Mouse (Mus musculus) left cerebral cortex, adult 11 months (tissue): ENCODE data around the gene Rgs3.
A peak's percentile ranks its signal among the peaks of the same experiment; 100 is the strongest.

Source experiments
- DNase-seq: peaks from one replicate; pipeline ENCODE4 v3.0.0; 2022; ENCODE audit warnings: low spot score

Rgs3 gene

GRCm38 (mm10) chr4:62693839-62694238 is 134.2 kb downstream of the Rgs3 start:
- no peak for DNase-seq

- no peak for DNase-seq
Observed at GRCm38 (mm10) chr4:62694703-62695439, 135.2 kb downstream of the Rgs3 start.

DNA sequence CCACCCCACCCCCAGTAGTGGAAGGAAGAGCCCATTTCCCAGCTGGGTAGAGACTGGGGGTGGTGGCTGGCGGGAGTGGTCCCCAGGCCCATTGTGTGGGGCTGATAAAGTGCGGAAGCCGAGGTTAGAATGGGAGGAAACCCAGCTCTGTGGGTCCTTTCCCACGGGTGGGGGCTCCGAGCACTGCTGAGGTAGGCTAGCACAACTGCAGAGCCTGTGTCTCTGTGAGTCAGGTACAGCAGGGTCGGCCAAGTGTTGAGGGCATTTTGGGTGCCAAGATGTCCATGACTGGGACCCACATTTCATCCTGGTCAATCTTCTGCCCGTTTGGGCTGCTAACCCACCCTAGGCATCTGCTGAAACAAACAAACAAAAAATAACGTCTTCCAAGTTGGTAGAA is 135.9 kb downstream of the Rgs3 start:
- DNase-seq: no peak

DNA sequence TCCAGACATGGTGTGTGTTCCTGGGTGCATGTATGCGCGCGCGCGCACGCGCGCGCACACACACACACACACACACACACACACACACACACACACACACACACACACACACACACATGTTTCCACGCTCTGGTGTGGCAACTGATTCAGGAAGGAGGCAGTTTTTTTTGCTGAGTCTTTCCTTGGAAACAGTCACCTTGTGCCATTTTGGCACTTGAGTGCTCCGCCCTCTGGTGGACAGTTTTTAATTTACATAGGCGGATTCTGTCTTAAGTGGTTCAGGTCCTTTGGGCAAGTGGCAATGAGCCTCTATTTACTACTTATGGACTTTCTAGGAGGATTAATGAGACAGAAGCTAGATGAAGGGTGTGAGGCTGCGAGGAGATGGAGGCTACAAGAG is 136.3 kb downstream of the Rgs3 start:
- DNase-seq: no peak

DNA sequence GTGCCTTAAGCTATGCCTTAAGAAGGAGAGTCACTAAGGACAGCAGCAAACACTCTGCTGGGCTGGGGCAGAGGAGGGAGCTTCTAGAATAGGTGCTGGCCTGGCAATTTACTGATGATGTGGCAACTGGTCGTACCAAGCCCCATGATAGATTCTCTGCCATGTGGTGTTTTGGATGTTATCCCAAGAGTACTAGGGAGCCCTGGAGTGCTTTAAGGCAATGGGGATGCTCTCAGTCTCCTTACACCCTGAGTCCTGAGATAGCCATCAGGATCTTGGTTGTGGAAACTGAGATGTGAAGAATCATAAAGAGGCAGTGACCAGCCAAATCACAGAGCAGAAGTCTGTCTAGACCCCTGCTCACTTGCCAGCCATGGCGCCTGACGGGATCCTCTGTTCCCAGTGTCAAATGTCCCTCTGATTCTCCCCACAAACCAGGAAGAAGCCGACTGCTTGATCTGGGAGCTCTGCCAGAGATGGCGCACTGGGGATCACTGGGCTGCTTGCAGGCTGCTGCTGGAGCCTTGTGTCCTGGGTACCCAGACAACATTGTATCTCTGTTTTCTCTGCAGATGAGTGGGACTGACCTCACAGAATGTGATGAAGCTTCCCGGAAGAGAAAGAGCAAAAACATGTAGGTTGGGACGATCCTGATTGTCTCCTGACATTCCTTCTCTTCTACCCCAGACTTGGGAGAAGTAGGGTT is 137.2 kb downstream of the Rgs3 start:
- DNase-seq: no peak

DNA sequence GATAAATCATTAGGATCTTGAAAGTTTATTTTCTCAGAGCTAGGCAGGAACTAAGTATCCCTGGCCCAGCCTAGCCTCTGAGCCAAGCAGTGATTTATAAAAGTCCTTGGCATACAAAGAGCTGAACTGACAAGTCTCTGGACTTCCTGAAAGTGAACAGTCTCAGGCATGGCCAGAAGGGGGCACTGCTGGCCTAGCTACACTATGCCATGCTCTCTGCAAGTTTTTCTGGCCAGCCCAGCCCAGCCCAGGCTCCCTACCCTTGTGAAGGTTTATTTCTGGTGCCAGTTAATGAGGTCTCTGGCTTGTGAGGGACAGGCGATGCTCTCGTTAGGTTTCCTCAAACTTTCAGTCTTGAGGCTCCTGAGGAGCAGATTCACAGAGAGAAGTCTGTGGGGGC is 137.8 kb downstream of the Rgs3 start:
- DNase-seq: peak; percentile 83

- no peak for DNase-seq
Observed at GRCm38 (mm10) chr4:62698521-62698920, 138.9 kb downstream of the Rgs3 start.

DNA sequence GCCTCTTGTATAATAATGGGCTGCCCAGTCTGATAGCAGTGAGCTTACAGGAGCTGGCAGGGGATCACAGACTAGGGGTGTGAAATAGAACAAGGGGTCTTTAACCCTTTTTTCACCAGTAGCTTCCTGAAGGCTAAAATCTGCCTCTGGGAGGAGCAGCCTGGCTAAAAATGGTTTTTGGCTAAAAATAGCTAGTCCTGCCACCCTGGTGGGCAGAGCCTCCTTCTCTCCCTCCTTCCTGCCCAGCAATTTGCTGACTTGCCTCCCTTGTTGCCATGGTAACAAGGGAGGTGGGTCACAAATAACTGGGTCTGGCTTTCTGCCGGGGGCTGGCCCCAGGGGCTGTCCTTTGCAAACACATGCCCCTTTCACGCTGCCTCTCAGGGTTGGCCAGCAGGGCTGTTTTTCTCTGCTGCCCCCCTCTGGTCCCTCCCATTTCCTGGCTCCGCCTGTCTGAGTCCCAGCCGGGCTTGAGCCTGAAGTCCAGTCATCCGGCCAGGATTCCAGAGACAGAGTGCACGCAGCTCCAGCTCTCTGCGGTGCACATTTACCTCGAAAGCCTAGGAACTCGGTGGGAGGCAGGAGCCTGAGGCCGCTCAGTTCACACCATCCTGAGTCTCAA is 139.7 kb downstream of the Rgs3 start:
- DNase-seq: peak; percentile 93

DNA sequence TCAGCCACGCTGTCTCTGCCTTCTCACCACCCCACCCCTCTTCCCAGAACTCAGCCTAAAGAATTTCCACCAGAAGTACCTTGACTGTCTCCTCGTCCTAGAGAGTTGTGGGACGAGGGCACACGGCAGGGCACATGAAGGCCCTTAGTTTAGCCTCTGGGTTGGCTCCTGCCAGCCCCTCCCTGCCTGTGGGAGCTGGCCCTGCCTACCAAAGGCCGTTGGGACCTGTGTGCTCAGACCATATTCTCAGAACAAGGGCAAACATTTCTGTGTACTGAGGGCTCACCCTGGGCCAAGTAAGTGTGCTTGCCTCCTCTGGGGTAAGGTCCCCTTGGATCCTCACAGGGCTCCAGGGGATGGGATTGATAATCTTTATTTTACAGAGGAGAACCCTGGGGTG is 140.8 kb downstream of the Rgs3 start:
- no peak for DNase-seq

- DNase-seq: no peak
Observed at GRCm38 (mm10) chr4:62703151-62703550, 143.5 kb downstream of the Rgs3 start.

- DNase-seq: no peak
Observed at GRCm38 (mm10) chr4:62704204-62704603, 144.6 kb downstream of the Rgs3 start.

- DNase-seq: no peak
Observed at GRCm38 (mm10) chr4:62705013-62705412, 145.4 kb downstream of the Rgs3 start.

DNA sequence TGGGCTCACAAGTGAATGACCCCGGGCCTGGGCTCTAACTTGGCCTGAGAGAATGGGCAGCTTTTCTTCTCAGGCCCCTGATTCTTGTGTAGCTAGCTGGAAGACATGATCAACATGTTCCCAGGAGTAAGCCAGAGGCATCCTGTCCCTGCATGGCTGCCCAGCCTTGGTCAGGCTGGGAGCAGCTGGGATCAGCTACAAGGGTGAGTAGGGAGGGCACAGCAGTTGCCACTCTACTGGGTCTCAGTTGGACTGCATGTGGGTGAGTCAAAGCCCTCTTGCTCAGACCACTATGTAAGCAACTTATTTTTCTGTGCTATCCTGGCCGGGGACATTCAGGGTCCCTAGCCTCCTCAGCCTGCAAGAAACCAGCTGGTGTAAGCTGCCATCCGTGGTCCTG is 146.1 kb downstream of the Rgs3 start:
- DNase-seq: no peak

GRCm38 (mm10) chr4:62708084-62708483 is 148.4 kb downstream of the Rgs3 start:
- no peak for DNase-seq

DNA sequence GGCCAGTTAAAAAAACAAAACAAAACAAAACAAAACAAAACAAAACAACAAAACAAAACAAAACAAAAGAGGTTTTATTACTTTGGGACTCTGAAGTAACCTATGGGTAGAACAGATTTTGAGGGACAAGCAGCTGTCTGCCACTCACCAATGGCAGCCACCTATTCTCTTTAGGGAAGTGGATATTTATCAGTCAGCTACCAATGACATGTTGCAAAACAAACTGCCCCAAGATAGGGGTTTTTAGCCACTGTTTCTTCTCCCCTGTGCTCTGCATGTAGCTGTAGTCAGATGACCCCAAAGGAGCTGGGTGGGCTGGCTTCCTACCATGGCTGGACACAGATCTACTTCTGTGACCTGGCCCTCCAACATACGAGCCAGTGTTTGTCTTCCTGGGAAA is 149.3 kb downstream of the Rgs3 start:
- no peak for DNase-seq

DNA sequence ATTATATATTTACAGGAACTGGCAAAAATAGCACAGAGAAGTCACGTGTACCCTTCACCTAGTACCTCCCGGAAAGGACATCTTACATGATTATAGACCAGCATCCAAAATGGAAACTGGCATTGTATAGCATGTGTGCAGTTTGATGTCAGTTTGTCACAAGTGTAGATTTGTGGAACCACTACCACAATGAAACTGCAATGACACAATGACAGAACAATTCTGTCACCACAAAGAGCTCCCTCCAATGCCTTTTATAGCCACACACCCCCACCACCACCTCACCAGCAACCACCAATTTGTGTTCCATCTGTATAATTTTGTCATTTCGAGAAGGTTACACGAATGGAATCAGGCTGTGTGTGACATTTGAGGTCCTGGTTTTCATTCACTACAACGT is 149.8 kb downstream of the Rgs3 start:
- DNase-seq: no peak

DNA sequence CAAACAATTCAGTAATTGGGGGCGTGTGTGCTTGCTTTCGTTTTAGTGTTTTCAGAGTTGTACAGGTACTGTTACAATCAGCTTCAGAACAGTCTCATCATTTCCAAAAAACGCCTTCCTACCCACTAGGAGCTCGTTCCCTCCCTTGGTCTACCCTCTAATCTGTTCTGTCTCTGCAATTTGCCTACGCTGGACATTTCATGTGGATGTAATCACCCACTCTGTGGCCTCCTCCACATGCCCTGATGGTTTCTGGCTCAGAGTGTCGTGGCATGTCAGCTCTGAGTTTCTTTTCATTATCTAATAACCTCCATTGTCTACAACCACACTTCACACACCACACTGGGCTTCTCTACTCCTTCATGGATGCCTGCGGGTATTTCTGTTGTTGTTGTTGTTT is 151.5 kb downstream of the Rgs3 start:
- DNase-seq: no peak

DNA sequence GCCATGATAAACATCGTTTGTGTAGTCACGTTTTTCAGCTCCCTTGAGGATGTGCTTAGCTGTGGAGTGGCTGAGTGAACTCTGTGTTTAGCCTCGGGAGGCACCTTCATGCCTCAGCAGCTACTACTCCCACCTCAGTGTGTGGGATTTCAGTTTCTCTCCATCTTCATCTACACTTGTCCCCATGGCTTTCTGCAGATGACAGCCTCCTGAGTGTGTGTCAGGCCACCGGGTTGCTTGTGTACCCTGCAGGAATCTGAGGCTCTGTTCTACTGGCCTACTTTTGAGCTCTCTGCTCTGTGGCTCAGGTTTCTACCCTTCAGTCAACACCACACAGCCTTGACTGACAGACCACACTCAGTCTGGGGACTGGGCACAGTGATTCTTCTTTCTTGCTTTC is 151.9 kb downstream of the Rgs3 start:
- DNase-seq: no peak

DNA sequence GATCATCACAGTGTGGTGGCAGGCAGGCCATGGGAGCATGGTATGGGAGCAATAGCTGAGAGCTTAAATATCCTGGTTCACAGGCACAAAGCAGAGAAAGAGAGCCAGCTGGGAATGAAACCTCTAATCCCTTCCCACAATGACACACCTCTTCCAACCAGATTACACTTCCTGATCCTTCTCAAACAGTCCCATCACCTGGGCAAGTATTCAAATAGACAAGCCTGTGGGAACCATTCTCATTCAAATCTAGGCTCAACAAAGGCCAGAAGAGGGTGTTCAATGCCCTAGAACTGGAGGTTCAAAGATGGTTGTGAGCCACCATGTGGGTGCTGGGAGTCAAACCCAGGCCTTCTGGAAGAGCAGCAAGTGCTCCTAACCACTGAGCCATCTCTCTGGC is 161.2 kb downstream of the Rgs3 start:
- DNase-seq: no peak

- no peak for DNase-seq
Observed at GRCm38 (mm10) chr4:62722021-62722426, 162.4 kb downstream of the Rgs3 start.

- no peak for DNase-seq
Observed at GRCm38 (mm10) chr4:62723795-62724194, 164.1 kb downstream of the Rgs3 start.

DNA sequence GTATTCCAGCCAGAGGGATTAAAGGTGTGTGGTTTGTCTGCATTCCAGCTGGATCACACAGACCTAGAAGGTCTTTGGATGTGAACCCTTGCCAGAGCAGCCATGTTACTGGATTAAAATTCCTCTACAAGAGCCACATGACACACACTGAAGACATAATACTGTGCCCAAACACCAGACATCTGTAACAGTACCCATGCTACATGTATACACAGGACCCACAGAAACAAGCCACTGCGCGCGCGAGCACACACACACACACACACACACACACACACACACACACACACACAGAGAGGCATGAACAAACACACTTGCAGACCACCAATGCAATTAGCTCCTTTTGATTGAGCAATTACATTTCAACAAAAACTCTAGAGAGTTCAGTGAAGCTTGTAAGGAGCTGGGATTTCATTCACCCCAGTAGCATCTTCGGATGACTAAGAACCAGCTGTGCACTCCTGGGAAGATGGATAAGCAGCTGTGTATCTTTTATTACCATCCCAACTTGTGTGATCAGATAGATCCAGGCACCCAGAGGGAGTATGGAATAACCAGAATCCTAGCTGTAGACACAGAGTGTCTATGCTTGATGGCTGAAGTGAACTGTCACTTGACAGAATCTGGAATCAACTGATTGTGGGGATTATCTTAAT is 166.8 kb downstream of the Rgs3 start:
- no peak for DNase-seq
